ENCODE assay signal across 9 mouse cellular contexts in genomic region chr11:97838779-97839440, GRCm38 (mm10). TPM values are rescaled to one million over a fixed set of nuclear protein-coding genes. Genes with fewer than 3 reads are reported as not detected.
DNase-seq lines count a peak whose midpoint lies in the region; ATAC-seq and TF ChIP-seq lines count a peak whose summit lies in the region.
"Had no signal": no experiment of that assay in that cellular context is flagged by ENCODE, and none has a peak within 500 bp of the region (broad histone marks: within the 10 kb centered on the region; RNA-seq: fewer than 3 reads in every experiment).

No protein-coding gene starts in this region.

- no peak overlapping the region for H3K4me3 ChIP-seq in forebrain, embryonic 10.5 days
- H3K4me3 ChIP-seq in forebrain, embryonic 11.5 days (ENCODE audit: low read depth, low read length), result no peak overlapping the region
- H3K4me3 ChIP-seq in liver, adult 2 months (ENCODE audit: insufficient read depth, low read depth, low read length), result no peak overlapping the region
- H3K4me3 ChIP-seq in embryonic facial prominence, embryonic 10.5 days, result peak overlapping the region; percentile 27
- H3K4me3 ChIP-seq in midbrain, embryonic 14.5 days (replicated peaks; ENCODE audit: low read depth, low read length), result no peak overlapping the region

- TF ChIP-seq CTCF in liver, adult 2 months (IDR thresholded peaks at IDR 0.05; ENCODE audit: low read depth, low read length), result no peak

- WGBS in forebrain, embryonic 10.5 days, result 45% methylated on average over 10 of the region's 10 CpGs
- 45% methylated on average over 10 of the region's 10 CpGs for WGBS in forebrain, embryonic 11.5 days
- 20% methylated on average over 10 of the region's 10 CpGs for WGBS in liver, adult 2 months
- 46% methylated on average over 10 of the region's 10 CpGs for WGBS in embryonic facial prominence, embryonic 10.5 days
- 41% methylated on average over 10 of the region's 10 CpGs for WGBS in midbrain, embryonic 14.5 days

- H3K79me2 ChIP-seq in liver, adult 2 months (ENCODE audit: control insufficient read depth, insufficient read depth, low read length), result no peaks in the 10 kb centered on the region

- no peak for DNase-seq in forebrain, embryonic 10.5 days (ENCODE audit: extremely low spot score, low spot score)
- DNase-seq in forebrain, embryonic 11.5 days (ENCODE audit: low spot score), result no peak
- DNase-seq in liver, adult 2 months (ENCODE audit: extremely low read depth, low read depth, low spot score), result peak; percentile 47
- no peak for DNase-seq in liver
- DNase-seq in embryonic facial prominence, embryonic 10.5 days (ENCODE audit: low spot score), result no peak
- DNase-seq in midbrain, embryonic 14.5 days, result no peak
- no peak for DNase-seq in ovary, adult 18-20 months (ENCODE audit: low spot score)
- no peak for DNase-seq in spleen, postnatal 14 days (ENCODE audit: low spot score in 2 of 2)

- TF ChIP-seq POLR2A in liver, adult 2 months (IDR thresholded peaks at IDR 0.05; ENCODE audit: extremely low read depth, insufficient read depth, low read length), result no peak

- ATAC-seq in forebrain, embryonic 11.5 days (replicated peaks; ENCODE audit: low FRiP score), result no peak
- ATAC-seq in midbrain, embryonic 14.5 days (ENCODE audit: low FRiP score, low TSS enrichment), result no peak

- H3K36me3 ChIP-seq in forebrain, embryonic 10.5 days (replicated peaks), result peaks cover 49% of the 10 kb centered on the region
- H3K36me3 ChIP-seq in forebrain, embryonic 11.5 days (ENCODE audit: control insufficient read depth, insufficient read depth, low read length), result peaks cover 2% of the 10 kb centered on the region; the same call in 1 of the 2 replicates
- H3K36me3 ChIP-seq in liver, adult 2 months (ENCODE audit: control insufficient read depth, insufficient read depth, low read length), result peaks cover 14% of the 10 kb centered on the region
- peaks cover 49% of the 10 kb centered on the region for H3K36me3 ChIP-seq in embryonic facial prominence, embryonic 10.5 days (replicated peaks)
- peaks cover 38% of the 10 kb centered on the region for H3K36me3 ChIP-seq in midbrain, embryonic 14.5 days (ENCODE audit: control insufficient read depth, insufficient read depth, low read length)

- no peak overlapping the region for H3K9ac ChIP-seq in forebrain, embryonic 11.5 days (ENCODE audit: low read length)
- H3K9ac ChIP-seq in liver, adult 2 months (ENCODE audit: low read depth, low read length), result no peak overlapping the region
- 0 out of 2 replicates have a peak overlapping the region, but pooled peaks have one; percentile 16 for H3K9ac ChIP-seq in midbrain, embryonic 14.5 days (replicated peaks; ENCODE audit: low read length)

- H3K27ac ChIP-seq in forebrain, embryonic 10.5 days, result peak overlapping the region; percentile 4; the same call in 1 of the 2 replicates
- no peak overlapping the region for H3K27ac ChIP-seq in forebrain, embryonic 11.5 days (ENCODE audit: low read depth, low read length)
- no peak overlapping the region for H3K27ac ChIP-seq in liver, adult 2 months (replicated peaks; ENCODE audit: insufficient read depth, low read depth, low read length)
- H3K27ac ChIP-seq in embryonic facial prominence, embryonic 10.5 days (replicated peaks), result peak overlapping the region; percentile 61
- H3K27ac ChIP-seq in midbrain, embryonic 14.5 days (replicated peaks; ENCODE audit: low read depth, low read length), result no peak overlapping the region

- H3K4me2 ChIP-seq in forebrain, embryonic 11.5 days (ENCODE audit: low read depth, low read length, severe bottlenecking), result no peak overlapping the region
- H3K4me2 ChIP-seq in midbrain, embryonic 14.5 days (ENCODE audit: low read length), result no peak overlapping the region

- no peaks in the 10 kb centered on the region for H3K27me3 ChIP-seq in forebrain, embryonic 10.5 days (ENCODE audit: poor library complexity, severe bottlenecking)
- no peaks in the 10 kb centered on the region for H3K27me3 ChIP-seq in forebrain, embryonic 11.5 days (ENCODE audit: control insufficient read depth, insufficient read depth, low read length)
- H3K27me3 ChIP-seq in liver, adult 2 months (ENCODE audit: control insufficient read depth, insufficient read depth, low read length), result no peaks in the 10 kb centered on the region
- no peaks in the 10 kb centered on the region for H3K27me3 ChIP-seq in embryonic facial prominence, embryonic 10.5 days (replicated peaks; ENCODE audit: low read depth, poor library complexity, severe bottlenecking)
- H3K27me3 ChIP-seq in midbrain, embryonic 14.5 days (ENCODE audit: control insufficient read depth, insufficient read depth, low read length), result no peaks in the 10 kb centered on the region
- H3K27me3 ChIP-seq: CH12.LX had no signal

- no peaks in the 10 kb centered on the region for H3K9me3 ChIP-seq in forebrain, embryonic 10.5 days
- H3K9me3 ChIP-seq in forebrain, embryonic 11.5 days (ENCODE audit: control insufficient read depth, low read length), result no peaks in the 10 kb centered on the region
- H3K9me3 ChIP-seq in embryonic facial prominence, embryonic 10.5 days, result no peaks in the 10 kb centered on the region
- no peaks in the 10 kb centered on the region for H3K9me3 ChIP-seq in midbrain, embryonic 14.5 days (ENCODE audit: control insufficient read depth, low read length)

- H3K4me1 ChIP-seq in forebrain, embryonic 10.5 days, result peaks cover 31% of the 10 kb centered on the region
- H3K4me1 ChIP-seq in forebrain, embryonic 11.5 days (replicated peaks; ENCODE audit: control insufficient read depth, insufficient read depth, low read length), result no peaks in the 10 kb centered on the region; the same call in 1 of the 2 replicates
- H3K4me1 ChIP-seq in liver, adult 2 months (ENCODE audit: control insufficient read depth, insufficient read depth, low read length), result peaks cover 11% of the 10 kb centered on the region
- H3K4me1 ChIP-seq in embryonic facial prominence, embryonic 10.5 days, result peaks cover 26% of the 10 kb centered on the region
- peaks cover 16% of the 10 kb centered on the region for H3K4me1 ChIP-seq in midbrain, embryonic 14.5 days (ENCODE audit: control insufficient read depth, insufficient read depth, low read length)

RNA-seq across cellular contexts. Expression of gene B230217C12Rik, which starts 1.7 kb away (rescaled TPM):
- 13.3 and 15.9 TPM in 2 replicates for polyA plus RNA-seq in forebrain, embryonic 10.5 days (2016; fragmentation: Nextera tagmentation; extraction: Ambion mirVana)
- polyA plus RNA-seq in forebrain, embryonic 11.5 days (2014; fragmentation: Nextera tagmentation; extraction: Ambion mirVana), result 13.3 and 17.7 TPM in 2 replicates
- total RNA-seq in liver, adult 2 months (2014; rRNA removed), result 0.09 and 0.27 TPM in 2 replicates
- polyA plus RNA-seq in liver, adult 2 months (2012; rRNA removed), result 0.14 and 0.29 TPM in 2 replicates
- polyA plus RNA-seq in embryonic facial prominence, embryonic 10.5 days (2016; fragmentation: Nextera tagmentation; extraction: Ambion mirVana), result 14.0 and 16.0 TPM in 2 replicates
- 32.4 and 36.5 TPM in 2 replicates for polyA plus RNA-seq in midbrain, embryonic 14.5 days (2014; fragmentation: Nextera tagmentation; extraction: Ambion mirVana)

RNA-seq across cellular contexts. Expression of gene Lasp1, which starts 40.1 kb away (rescaled TPM):
- polyA plus RNA-seq in forebrain, embryonic 10.5 days (2016; fragmentation: Nextera tagmentation; extraction: Ambion mirVana), result 85.5 and 87.3 TPM in 2 replicates
- polyA plus RNA-seq in forebrain, embryonic 11.5 days (2014; fragmentation: Nextera tagmentation; extraction: Ambion mirVana), result 77.6 and 77.8 TPM in 2 replicates
- 23.3 and 33.3 TPM in 2 replicates for total RNA-seq in liver, adult 2 months (2014; rRNA removed)
- polyA plus RNA-seq in liver, adult 2 months (2012; rRNA removed), result 80.5 and 85.4 TPM in 2 replicates
- 90.5 and 98.7 TPM in 2 replicates for polyA plus RNA-seq in embryonic facial prominence, embryonic 10.5 days (2016; fragmentation: Nextera tagmentation; extraction: Ambion mirVana)
- polyA plus RNA-seq in midbrain, embryonic 14.5 days (2014; fragmentation: Nextera tagmentation; extraction: Ambion mirVana), result 114 and 138 TPM in 2 replicates

RNA-seq across cellular contexts. Expression of gene Fbxo47, which starts 45.0 kb away (rescaled TPM):
- 0.64 and 0.91 TPM in 2 replicates for polyA plus RNA-seq in forebrain, embryonic 10.5 days (2016; fragmentation: Nextera tagmentation; extraction: Ambion mirVana)
- polyA plus RNA-seq in forebrain, embryonic 11.5 days (2014; fragmentation: Nextera tagmentation; extraction: Ambion mirVana), result 0.40 and 0.83 TPM in 2 replicates
- total RNA-seq in liver, adult 2 months (2014; rRNA removed), result 1.4 and 1.9 TPM in 2 replicates
- 0.17 and 0.27 TPM in 2 replicates for polyA plus RNA-seq in liver, adult 2 months (2012; rRNA removed)
- 0.42 and 0.67 TPM in 2 replicates for polyA plus RNA-seq in embryonic facial prominence, embryonic 10.5 days (2016; fragmentation: Nextera tagmentation; extraction: Ambion mirVana)
- 0.62 and 0.67 TPM in 2 replicates for polyA plus RNA-seq in midbrain, embryonic 14.5 days (2014; fragmentation: Nextera tagmentation; extraction: Ambion mirVana)

RNA-seq across cellular contexts. Expression of gene Rpl23, which starts 56.7 kb away (rescaled TPM):
- 449 and 492 TPM in 2 replicates for polyA plus RNA-seq in forebrain, embryonic 10.5 days (2016; fragmentation: Nextera tagmentation; extraction: Ambion mirVana)
- 400 and 454 TPM in 2 replicates for polyA plus RNA-seq in forebrain, embryonic 11.5 days (2014; fragmentation: Nextera tagmentation; extraction: Ambion mirVana)
- total RNA-seq in liver, adult 2 months (2014; rRNA removed), result 240 and 283 TPM in 2 replicates
- polyA plus RNA-seq in liver, adult 2 months (2012; rRNA removed), result 68.5 and 71.4 TPM in 2 replicates
- polyA plus RNA-seq in embryonic facial prominence, embryonic 10.5 days (2016; fragmentation: Nextera tagmentation; extraction: Ambion mirVana), result 481 and 487 TPM in 2 replicates
- 363 and 413 TPM in 2 replicates for polyA plus RNA-seq in midbrain, embryonic 14.5 days (2014; fragmentation: Nextera tagmentation; extraction: Ambion mirVana)

Comparison
In these comparisons a context has a peak if more than half of its experiments do, and no peak if none do; other contexts are left out.
1. H3K27ac ChIP-seq: peak in forebrain, embryonic 10.5 days (single experiment) and embryonic facial prominence, embryonic 10.5 days (single experiment); none in forebrain, embryonic 11.5 days (single experiment), liver, adult 2 months (single experiment) and midbrain, embryonic 14.5 days (single experiment).
2. RNA of gene B230217C12Rik, which starts 1.7 kb away (polyA plus RNA-seq): 32.4 to 36.5 TPM in midbrain, embryonic 14.5 days, 13.3 to 17.7 TPM in forebrain, embryonic 11.5 days, 14.0 to 16.0 TPM in embryonic facial prominence, embryonic 10.5 days and 13.3 to 15.9 TPM in forebrain, embryonic 10.5 days; 0.14 to 0.29 TPM in liver, adult 2 months; every median in the first group is over 10 times any median in the second.